Mouse (Mus musculus): Measurements from ENCODE around the gene Ube2l3.

GRCm38 (mm10) chr16:17150520-17151258 lies 51.8 kb downstream of the Ube2l3 start:
- no peak for TF ChIP-seq EP300 (IDR thresholded peaks at IDR 0.05; ENCODE audit: low read depth)
- no peak for TF ChIP-seq CTCF (IDR thresholded peaks at IDR 0.05; ENCODE audit: low read depth)

Data from liver, embryonic 14.5 days (tissue).